Mouse (Mus musculus): Measurements from ENCODE around the gene Hsd3b7.

Gene Hsd3b7

GRCm38 (mm10) chr7:127776426-127776825 is 24.0 kb upstream of the Hsd3b7 start, which contains the start of gene Setd1a:
Gene Setd1a, plus strand, starts transcription at chr7:127776670.
- DNase-seq = peak; percentile 80 to 89

- DNase-seq = peak; percentile 95 to 96
Observed at GRCm38 (mm10) chr7:127776878-127777473, 23.4 kb upstream of the Hsd3b7 start.

GRCm38 (mm10) chr7:127777474-127778266 is 22.7 kb upstream of the Hsd3b7 start:
- DNase-seq = peak in 1 of 2 experiments; percentile 52

- no peak for DNase-seq
Observed at GRCm38 (mm10) chr7:127778350-127778749, 22.1 kb upstream of the Hsd3b7 start.

GRCm38 (mm10) chr7:127785308-127785707 is 15.1 kb upstream of the Hsd3b7 start, which contains the start of gene Gm49388:
Gene Gm49388, plus strand, starts transcription at chr7:127785608.
- DNase-seq = no peak

- no peak for DNase-seq
Observed at GRCm38 (mm10) chr7:127797076-127797845, 3.1 kb upstream of the Hsd3b7 start.

GRCm38 (mm10) chr7:127798591-127798990 is 1.8 kb upstream of the Hsd3b7 start:
- DNase-seq = no peak

- DNase-seq = peak in 1 of 2 experiments; percentile 13
Observed at GRCm38 (mm10) chr7:127799211-127799610, 1.2 kb upstream of the Hsd3b7 start.

- DNase-seq = no peak
Observed at GRCm38 (mm10) chr7:127799738-127800137, 666 bp upstream of the Hsd3b7 start.

GRCm38 (mm10) chr7:127801010-127801621 is 712 bp downstream of the Hsd3b7 start:
- DNase-seq = no peak

- DNase-seq = no peak
Observed at GRCm38 (mm10) chr7:127802313-127802712, 1.9 kb downstream of the Hsd3b7 start.

- no peak for DNase-seq
Observed at GRCm38 (mm10) chr7:127808821-127809220, 8.4 kb downstream of the Hsd3b7 start.

GRCm38 (mm10) chr7:127809846-127810245 is 9.4 kb downstream of the Hsd3b7 start:
- no peak for DNase-seq

GRCm38 (mm10) chr7:127810650-127811049 is 10.2 kb downstream of the Hsd3b7 start:
- DNase-seq = no peak

GRCm38 (mm10) chr7:127811240-127811639 is 10.8 kb downstream of the Hsd3b7 start:
- no peak for DNase-seq

GRCm38 (mm10) chr7:127812292-127812691 is 11.9 kb downstream of the Hsd3b7 start:
- no peak for DNase-seq

- no peak for DNase-seq
Observed at GRCm38 (mm10) chr7:127813821-127814220, 13.4 kb downstream of the Hsd3b7 start.

GRCm38 (mm10) chr7:127814241-127814921 is 14.0 kb downstream of the Hsd3b7 start:
- DNase-seq = peak; percentile 36 to 44

- no peak for DNase-seq
Observed at GRCm38 (mm10) chr7:127815116-127815665, 14.8 kb downstream of the Hsd3b7 start.

- no peak for DNase-seq
Observed at GRCm38 (mm10) chr7:127815954-127816821, 15.8 kb downstream of the Hsd3b7 start.

GRCm38 (mm10) chr7:127817053-127817452 is 16.6 kb downstream of the Hsd3b7 start:
- no peak for DNase-seq

Data from kidney, adult 8-10 months (tissue).